Mouse (Mus musculus) MEL (cell line): ENCODE measurements around the gene Gstk1. TPM values are rescaled to one million over a fixed set of nuclear protein-coding genes. Genes with fewer than 3 reads are reported as not detected.

ENCODE experiments used
- DNase-seq: peaks from one replicate; pipeline ENCODE4 v3.0.0; 2011; ENCODE audit warnings: low read depth, low spot score
- H3K27ac ChIP-seq: 2 replicates; pipeline ENCODE4 v1.5.1; 2012; ENCODE audit warnings: low read depth, mild to moderate bottlenecking, control low read depth, low read length, moderate library complexity; ENCODE audit not compliant: control insufficient read depth
- H3K27me3 ChIP-seq, 2 experiments: fragments of 150-350 bp in 1 of 2; sonication (generic) in 1 of 2; 2 replicates each; pipeline ENCODE4 v1.6.1; 2012; ENCODE audit warnings: low read length in 2 of 2, mild to moderate bottlenecking in 2 of 2, improper control_type of control experiment in 1 of 2, moderate library complexity in 1 of 2; ENCODE audit not compliant: insufficient read depth in 2 of 2, control insufficient read depth in 1 of 2
- H3K36me3 ChIP-seq, 2 experiments: 2 replicates each; pipeline ENCODE4 v1.6.1; 2012 to 2014; ENCODE audit warnings: low read length in 2 of 2, improper control_type of control experiment in 1 of 2, inconsistent platforms in 1 of 2, mild to moderate bottlenecking in 1 of 2; ENCODE audit not compliant: insufficient read depth in 2 of 2, control insufficient read depth in 1 of 2
- H3K4me1 ChIP-seq, 2 experiments: fragments of 150-350 bp in 1 of 2; sonication (generic) in 1 of 2; 2 replicates each; pipeline ENCODE4 v1.6.1; 2012; ENCODE audit warnings: low read length in 2 of 2, improper control_type of control experiment in 1 of 2, mild to moderate bottlenecking in 1 of 2; ENCODE audit not compliant: insufficient read depth in 2 of 2, control insufficient read depth in 1 of 2
- H3K4me3 ChIP-seq, 2 experiments: fragments of 150-350 bp in 1 of 2; sonication (generic) in 1 of 2; 2 replicates each; pipeline ENCODE4 v1.5.1; 2012; ENCODE audit warnings: low read depth in 2 of 2, low read length in 2 of 2, mild to moderate bottlenecking in 2 of 2, moderate library complexity in 2 of 2, control low read depth in 1 of 2, improper control_type of control experiment in 1 of 2; ENCODE audit not compliant: control insufficient read depth in 1 of 2, insufficient read depth in 1 of 2
- H3K79me2 ChIP-seq: 2 replicates; pipeline ENCODE4 v1.6.1; 2012; ENCODE audit warnings: mild to moderate bottlenecking, low read length, moderate library complexity; ENCODE audit not compliant: control insufficient read depth, poor library complexity, insufficient read depth
- H3K9ac ChIP-seq: 2 replicates; pipeline ENCODE4 v1.6.1; 2012; ENCODE audit warnings: low read depth, mild to moderate bottlenecking, control low read depth, low read length, moderate library complexity; ENCODE audit not compliant: control insufficient read depth, poor library complexity, severe bottlenecking
- H3K9me3 ChIP-seq: fragments of 150-350 bp; sonication (generic); replicated peaks from 2 replicates; pipeline ENCODE4 v1.6.1; 2012; ENCODE audit warnings: mild to moderate bottlenecking, low read length, improper control_type of control experiment, moderate library complexity; ENCODE audit not compliant: insufficient read depth
- BHLHE40 ChIP-seq: IDR thresholded peaks from 2 replicates; pipeline ENCODE4 v1.6.1; 2012; ENCODE audit warnings: low read depth, mild to moderate bottlenecking, inconsistent platforms, low read length, improper control_type of control experiment, borderline replicate concordance
- CHD1 ChIP-seq: IDR thresholded peaks from 2 replicates; pipeline ENCODE4 v1.6.1; 2012; ENCODE audit warnings: low read depth, mild to moderate bottlenecking, inconsistent platforms, low read length, improper control_type of control experiment
- CHD2 ChIP-seq: IDR thresholded peaks from 2 replicates; pipeline ENCODE4 v1.6.1; 2011; ENCODE audit warnings: low read length, improper control_type of control experiment
- CTCF ChIP-seq, 3 experiments: IDR thresholded peaks in 2 of 3; conservative IDR thresholded peaks in 1 of 3; 2 replicates each; pipeline ENCODE4 v1.5.1; 2011 to 2012; ENCODE audit warnings: low read length in 3 of 3, low read depth in 2 of 3, mild to moderate bottlenecking in 2 of 3, improper control_type of control experiment in 1 of 3, inconsistent platforms in 1 of 3, mixed read lengths in 1 of 3, moderate library complexity in 1 of 3; ENCODE audit not compliant: control insufficient read depth in 1 of 3, insufficient read depth in 1 of 3, poor library complexity in 1 of 3, severe bottlenecking in 1 of 3
- E2F4 ChIP-seq: IDR thresholded peaks from 2 replicates; pipeline ENCODE4 v1.6.1; 2011; ENCODE audit warnings: low read depth, low read length, improper control_type of control experiment, borderline replicate concordance
- GATA1 ChIP-seq: IDR thresholded peaks from 2 replicates; pipeline ENCODE4 v1.6.1; 2011; ENCODE audit warnings: low read depth, low read length, improper control_type of control experiment
- HCFC1 ChIP-seq: IDR thresholded peaks from 2 replicates; pipeline ENCODE4 v1.6.1; 2012; ENCODE audit warnings: low read depth, mild to moderate bottlenecking, inconsistent platforms, low read length, improper control_type of control experiment, moderate library complexity
- JUND ChIP-seq: IDR thresholded peaks from 2 replicates; pipeline ENCODE4 v1.6.1; 2011; ENCODE audit warnings: low read depth, mild to moderate bottlenecking, improper control_type of control experiment, low read length
- MAX ChIP-seq: IDR thresholded peaks from 2 replicates; pipeline ENCODE4 v1.6.1; 2011; ENCODE audit warnings: low read length, improper control_type of control experiment
- MYB ChIP-seq: IDR thresholded peaks from 2 replicates; pipeline ENCODE4 v1.6.1; 2011; ENCODE audit warnings: mild to moderate bottlenecking, low read depth, low read length, improper control_type of control experiment
- MYC ChIP-seq: IDR thresholded peaks from 2 replicates; pipeline ENCODE4 v1.6.1; 2011; ENCODE audit warnings: low read depth, mild to moderate bottlenecking, low read length, improper control_type of control experiment, moderate library complexity
- NRF1 ChIP-seq: IDR thresholded peaks from 2 replicates; pipeline ENCODE4 v1.6.1; 2014; ENCODE audit warnings: low read depth, mild to moderate bottlenecking, inconsistent platforms, low read length, improper control_type of control experiment, moderate library complexity; ENCODE audit not compliant: poor library complexity, insufficient read depth, severe bottlenecking
- POLR2A ChIP-seq, 2 experiments: IDR thresholded peaks; 2 replicates each; pipeline ENCODE4 v1.6.1; 2011 to 2012; ENCODE audit warnings: low read length in 2 of 2, mild to moderate bottlenecking in 2 of 2, control low read depth in 1 of 2, improper control_type of control experiment in 1 of 2, low read depth in 1 of 2, moderate library complexity in 1 of 2; ENCODE audit not compliant: control insufficient read depth in 1 of 2, insufficient read depth in 1 of 2, poor library complexity in 1 of 2
- POLR2AphosphoS2 ChIP-seq: IDR thresholded peaks from 2 replicates; pipeline ENCODE4 v1.6.1; 2011; ENCODE audit warnings: low read length, improper control_type of control experiment
- POLR2AphosphoS5 ChIP-seq: IDR thresholded peaks from 2 replicates; pipeline ENCODE4 v1.6.1; 2012; ENCODE audit warnings: low read depth, borderline replicate concordance, mild to moderate bottlenecking, inconsistent platforms, low read length, moderate library complexity, mixed read lengths
- SIN3A ChIP-seq: IDR thresholded peaks from 2 replicates; pipeline ENCODE4 v1.6.1; 2012; ENCODE audit warnings: low read length, improper control_type of control experiment, inconsistent platforms
- TAL1 ChIP-seq: IDR thresholded peaks from 2 replicates; pipeline ENCODE4 v1.6.1; 2012; ENCODE audit warnings: mild to moderate bottlenecking, inconsistent platforms, low read length, moderate library complexity, mixed read lengths
- TBP ChIP-seq: IDR thresholded peaks from 2 replicates; pipeline ENCODE4 v1.8.0; 2011; ENCODE audit warnings: low read depth, low read length, improper control_type of control experiment
- TCF12 ChIP-seq: IDR thresholded peaks from 2 replicates; pipeline ENCODE4 v1.6.1; 2014; ENCODE audit warnings: low read depth, mild to moderate bottlenecking, inconsistent platforms, low read length, improper control_type of control experiment, moderate library complexity
- UBTF ChIP-seq: IDR thresholded peaks from 2 replicates; pipeline ENCODE4 v1.6.1; 2012; ENCODE audit warnings: low read depth, mild to moderate bottlenecking, inconsistent platforms, low read length, improper control_type of control experiment, moderate library complexity, borderline replicate concordance; ENCODE audit not compliant: insufficient read depth
- ZC3H11A ChIP-seq: IDR thresholded peaks from 2 replicates; pipeline ENCODE4 v1.6.1; 2012; ENCODE audit warnings: low read depth, mild to moderate bottlenecking, inconsistent platforms, low read length, improper control_type of control experiment
- ZKSCAN1 ChIP-seq: IDR thresholded peaks from 2 replicates; pipeline ENCODE4 v1.6.1; 2012; ENCODE audit warnings: low read depth, mild to moderate bottlenecking, inconsistent platforms, low read length, improper control_type of control experiment, moderate library complexity
- polyA plus RNA-seq, 2 experiments: library from polyadenylated mRNA; stranded (reverse) in 1 of 2; unstranded in 1 of 2; fragments of >175 nt in 1 of 2; fragments of >200 nt in 1 of 2; gene quantifications; 2 replicates each; pipeline versions ENCODE4 v1.2.1 to v1.2.4; 2012; ENCODE audit warnings: low replicate concordance in 2 of 2, low read depth in 1 of 2; ENCODE audit not compliant: insufficient read length in 2 of 2, insufficient read depth in 1 of 2, missing spikeins in 1 of 2
- total RNA-seq: library from RNA; depleted of rRNA; stranded (reverse); fragments of 300-350 nt; gene quantifications from 2 replicates; pipeline ENCODE4 v1.2.3, GENCODE M21; 2012

Gene Gstk1
- total and polyA plus RNA-seq, 3 experiments: 1.2 to 1.4 TPM; not detected in 1

DNA sequence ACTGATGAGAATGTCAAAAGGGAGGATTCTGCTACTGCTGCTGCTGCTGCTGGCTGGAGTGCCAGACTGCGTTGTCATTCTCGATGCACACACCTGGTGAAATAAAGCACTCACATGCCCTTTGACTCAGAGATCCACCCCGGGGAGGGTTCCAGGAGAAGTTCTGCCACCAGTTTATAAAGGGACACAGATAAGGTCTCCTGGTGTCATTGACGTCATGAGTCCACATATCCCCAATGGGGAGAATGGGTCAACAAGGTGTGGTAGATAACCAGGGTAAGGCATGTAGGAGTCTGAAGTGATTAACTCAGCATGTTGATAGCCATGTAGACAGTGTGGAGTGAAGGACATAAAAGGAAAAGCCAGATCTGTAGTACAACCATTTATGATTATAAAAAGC, 16.1 kb upstream of the Gstk1 start:
- Histone ChIP-seq H3K9me3 (no peaks in the 10 kb centered on the region), H3K36me3 (no peaks in the 10 kb centered on the region), H3K27me3 (peaks cover 0 to 2% of the 10 kb centered on the region in 2 experiments; a peak in 2 of 4 replicates), H3K4me1 (no peaks in the 10 kb centered on the region), H3K27ac (no peak overlapping the region), H3K4me3 (no peak overlapping the region), H3K9ac (no peak overlapping the region), H3K79me2 (no peaks in the 10 kb centered on the region)
- TF ChIP-seq ZC3H11A: no peak
- no peak for TF ChIP-seq JUND
- DNase-seq: no peak

DNA sequence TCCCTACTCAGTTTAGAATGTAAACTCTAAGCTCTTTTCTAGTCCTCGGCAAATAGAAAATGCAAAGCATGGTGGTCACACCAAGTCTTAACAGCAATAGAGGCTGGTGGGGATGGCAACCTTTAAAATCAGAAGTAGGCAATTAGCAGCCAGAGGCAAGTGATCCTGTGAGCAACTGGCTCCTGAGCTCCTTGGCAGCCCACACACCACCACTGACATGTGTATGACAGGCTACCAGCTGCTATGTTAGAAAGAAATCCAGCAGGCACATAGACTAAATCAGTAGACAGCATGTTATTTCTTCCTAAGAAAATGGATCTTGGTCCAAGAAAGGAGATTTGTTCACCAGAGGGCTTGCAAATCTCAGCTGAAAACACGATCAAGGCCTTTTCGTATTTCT, 14.5 kb upstream of the Gstk1 start:
- no peak for TF ChIP-seq TBP
- no peak for TF ChIP-seq CHD1
- no peak for TF ChIP-seq E2F4
- no peak for TF ChIP-seq POLR2A (IDR thresholded peaks at IDR 0.05; ENCODE audit: control insufficient read depth in 1 of 2, insufficient read depth in 1 of 2, low read depth in 1 of 2, low read length in 2 of 2, poor library complexity in 1 of 2)
- no peak for TF ChIP-seq POLR2AphosphoS5
- TF ChIP-seq NRF1: no peak
- TF ChIP-seq CHD2: no peak
- TF ChIP-seq TAL1: no peak
- H3K4me1 ChIP-seq: no peaks in the 10 kb centered on the region
- H3K4me3 ChIP-seq: no peak overlapping the region
- H3K27ac ChIP-seq: no peak overlapping the region
- peaks cover 3% of the 10 kb centered on the region in 2 experiments; a peak in 3 of 4 replicates for H3K27me3 ChIP-seq
- DNase-seq: no peak
- H3K9ac ChIP-seq: no peak overlapping the region
- H3K36me3 ChIP-seq: no peaks in the 10 kb centered on the region
- no peaks in the 10 kb centered on the region for H3K79me2 ChIP-seq
- H3K9me3 ChIP-seq: no peaks in the 10 kb centered on the region

DNA sequence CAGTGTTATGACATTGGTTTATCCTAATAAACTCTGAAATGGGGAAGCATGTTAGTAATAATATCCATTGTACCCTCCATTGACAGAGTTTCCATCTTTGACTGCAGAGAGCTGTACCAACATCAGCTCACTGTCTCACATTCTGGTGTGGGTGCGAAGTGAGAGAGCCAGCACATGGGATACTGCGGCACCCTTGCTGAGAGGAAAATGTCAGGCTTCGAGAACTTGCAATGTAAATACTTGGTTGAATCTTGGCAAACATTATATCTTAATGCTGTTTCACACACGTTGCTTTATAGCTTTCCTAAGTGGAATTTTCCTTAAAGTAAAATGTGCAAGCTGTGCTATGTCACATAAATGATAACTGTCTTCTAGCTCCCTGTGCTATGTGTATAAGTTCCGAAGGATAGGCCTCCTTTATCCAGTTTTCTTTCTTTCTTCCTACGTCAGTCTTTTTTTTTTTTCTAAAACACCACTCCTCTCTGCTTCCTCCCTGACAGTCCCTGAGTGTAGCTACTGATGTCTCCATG, 8.4 kb upstream of the Gstk1 start:
- H3K4me3 ChIP-seq: no peak overlapping the region
- no peaks in the 10 kb centered on the region for H3K79me2 ChIP-seq
- H3K9me3 ChIP-seq: no peaks in the 10 kb centered on the region
- no peaks in the 10 kb centered on the region for H3K36me3 ChIP-seq
- H3K27ac ChIP-seq: no peak overlapping the region
- TF ChIP-seq CHD1: no peak
- TF ChIP-seq MYC: no peak
- TF ChIP-seq POLR2A (IDR thresholded peaks at IDR 0.05; ENCODE audit: control insufficient read depth in 1 of 2, insufficient read depth in 1 of 2, low read depth in 1 of 2, low read length in 2 of 2, poor library complexity in 1 of 2): no peak
- no peak for TF ChIP-seq BHLHE40
- no peak for TF ChIP-seq MYB
- TF ChIP-seq POLR2AphosphoS2: no peak
- TF ChIP-seq HCFC1: no peak
- TF ChIP-seq TBP: no peak
- no peak for TF ChIP-seq CTCF (IDR thresholded peaks at IDR 0.05 in 2 of 3, conservative IDR thresholded peaks at IDR 0.05 in 1 of 3; ENCODE audit: control insufficient read depth in 1 of 3, insufficient read depth in 1 of 3, low read depth in 2 of 3, low read length in 3 of 3, poor library complexity in 1 of 3, severe bottlenecking in 1 of 3)
- no peak for TF ChIP-seq E2F4
- no peak for TF ChIP-seq CHD2
- no peak for TF ChIP-seq SIN3A
- no peak for TF ChIP-seq ZKSCAN1
- no peak for TF ChIP-seq TCF12
- no peak for TF ChIP-seq UBTF
- TF ChIP-seq ZC3H11A: no peak
- TF ChIP-seq GATA1: no peak
- no peak for TF ChIP-seq MAX
- peaks cover 6 to 7% of the 10 kb centered on the region in 2 experiments for H3K27me3 ChIP-seq
- no peak for DNase-seq
- H3K4me1 ChIP-seq: no peaks in the 10 kb centered on the region
- H3K9ac ChIP-seq: no peak overlapping the region
